In the genomic region with DNA sequence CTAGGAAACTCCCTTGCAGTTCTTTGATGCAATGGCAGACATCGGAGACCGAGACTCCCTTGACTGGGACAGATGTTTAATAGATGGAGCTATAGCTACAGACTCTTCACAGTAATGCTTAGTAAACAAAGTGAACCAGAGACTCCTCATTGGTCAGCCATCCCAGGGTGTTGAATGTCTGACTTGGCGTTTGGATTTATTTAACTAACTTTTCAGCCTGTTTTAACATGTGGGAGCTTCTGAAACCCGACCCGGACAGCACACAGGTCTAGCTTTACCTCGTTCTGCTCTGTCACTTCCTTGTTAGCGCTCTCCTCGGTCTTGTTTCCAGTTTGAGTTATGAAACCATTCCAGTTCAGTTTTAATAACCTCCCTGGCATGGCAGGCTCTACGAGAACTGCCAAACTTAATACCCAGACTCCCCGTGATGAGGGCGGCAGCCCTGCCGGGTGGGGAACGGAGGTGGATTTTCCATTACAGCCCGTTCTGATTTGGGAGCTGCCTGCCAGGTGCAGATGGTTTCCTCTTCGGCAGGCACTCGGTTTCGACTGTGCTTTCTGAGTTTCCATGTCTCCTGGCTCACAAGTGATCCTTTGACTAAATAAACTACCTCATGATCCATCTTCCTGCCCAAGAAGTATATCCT, we compare ENCODE assay signal across 12 mouse cellular contexts.
DNase-seq lines count a peak whose midpoint lies in the region; TF ChIP-seq lines count a peak whose summit lies in the region.
"Had no signal": no experiment of that assay in that cellular context is flagged by ENCODE, and none has a peak within 500 bp of the region (broad histone marks: within the 10 kb centered on the region; RNA-seq: fewer than 3 reads in every experiment).

No protein-coding gene starts in this region.

- H3K4me1 ChIP-seq in CH12.LX (ENCODE audit: control insufficient read depth in 1 of 2, insufficient read depth in 2 of 2): peaks cover 0 to 12% of the 10 kb centered on the region in 2 experiments; a peak in 2 of 4 replicates
- H3K4me1 ChIP-seq: heart, embryonic 13.5 days had no signal

- no peak for TF ChIP-seq POLR2A in CH12.LX (IDR thresholded peaks at IDR 0.05; ENCODE audit: low read depth, low read length)

- intact Hi-C loops in gastrocnemius, adult 2 months (cut with DNase I): loop anchor here (5.0 kb wide), 1 partner anchor 43 kb away; no protein-coding TSS in a partner anchor

- no peak for TF ChIP-seq RAD21 in CH12.LX (IDR thresholded peaks at IDR 0.05; ENCODE audit: low read depth, low read length)

- peak; percentile 4 for DNase-seq in kidney, adult 18-20 months
- no peak for DNase-seq in kidney, postnatal 10 days
- DNase-seq in CH12.LX (ENCODE audit: extremely low read depth): peak; percentile 26
- DNase-seq in gastrocnemius, adult 2 months: peak; percentile 74
- peak; percentile 4 for DNase-seq in kidney, postnatal 14 days
- no peak for DNase-seq in cerebellum, adult 11 months
- no peak for DNase-seq in frontal cortex, postnatal 25 days (ENCODE audit: low spot score in 2 of 2)
- DNase-seq in frontal cortex, postnatal 36 days (ENCODE audit: low spot score in 2 of 2): no peak
- DNase-seq: B cell, adult 2 months; lung, adult 18-20 months; thymus, adult 18-20 months had no signal

- H3K79me2 ChIP-seq in CH12.LX (replicated peaks; ENCODE audit: control insufficient read depth, extremely low read depth, insufficient read depth, poor library complexity, severe bottlenecking): no peaks in the 10 kb centered on the region

- H3K36me3 ChIP-seq in CH12.LX (replicated peaks in 1 of 2; ENCODE audit: control insufficient read depth in 1 of 2, insufficient read depth in 1 of 2, low read length in 1 of 2): no peaks in the 10 kb centered on the region
- H3K36me3 ChIP-seq: heart, embryonic 13.5 days had no signal

- H3K4me3 ChIP-seq in CH12.LX (replicated peaks in 1 of 3; ENCODE audit: low read depth in 2 of 3, low read length in 2 of 3, poor library complexity in 1 of 3): peak overlapping the region in 1 of 3 experiments; percentile 4
- H3K4me3 ChIP-seq in gastrocnemius, adult 2 months: peak overlapping the region; percentile 53
- H3K4me3 ChIP-seq: heart, embryonic 13.5 days had no signal

- in situ Hi-C loops in CH12.LX (cut with MboI; ENCODE audit: low pct_ligation_motif_present, low pct_unique_long_range_greater_than_20kb, low sequenced_read_pairs): no loop called here

- H3K27ac ChIP-seq in CH12.LX (ENCODE audit: insufficient read depth, low read depth): no peak overlapping the region
- peak overlapping the region; percentile 54 for H3K27ac ChIP-seq in gastrocnemius, adult 2 months
- H3K27ac ChIP-seq: heart, embryonic 13.5 days had no signal

- dilution Hi-C loops in CH12.LX (cut with MboI; ENCODE audit: extremely low pct_ligation_motif_present, extremely low pct_unique_long_range_greater_than_20kb, low sequenced_read_pairs): no loop called here

- TF ChIP-seq CTCF in CH12.LX (conservative IDR thresholded peaks at IDR 0.05 in 1 of 2, IDR thresholded peaks at IDR 0.05 in 1 of 2; ENCODE audit: low read depth in 2 of 2, low read length in 2 of 2): no peak
- TF ChIP-seq CTCF in gastrocnemius, adult 2 months (IDR thresholded peaks at IDR 0.05): no peak

- TF ChIP-seq EP300 in CH12.LX (IDR thresholded peaks at IDR 0.05; ENCODE audit: low read length): no peak

- peak overlapping the region; percentile 2; the same call in 1 of the 2 replicates for H3K9ac ChIP-seq in CH12.LX (ENCODE audit: insufficient read depth, low read depth)
- H3K9ac ChIP-seq: heart, embryonic 13.5 days had no signal

- peak overlapping the region; percentile 60 for H3K4me2 ChIP-seq in CH12.LX (ENCODE audit: insufficient read depth, low read depth, poor library complexity, severe bottlenecking)
- H3K4me2 ChIP-seq: heart, embryonic 13.5 days had no signal

- H3K9me3 ChIP-seq in CH12.LX (replicated peaks; ENCODE audit: low read length): no peaks in the 10 kb centered on the region
- H3K9me3 ChIP-seq: heart, embryonic 13.5 days had no signal

- H3K27me3 ChIP-seq in CH12.LX (replicated peaks): peaks cover 2% of the 10 kb centered on the region
- H3K27me3 ChIP-seq: heart, embryonic 13.5 days had no signal

TF ChIP-seq in CH12.LX, 34 proteins besides CTCF, POLR2A, EP300 and RAD21:
- no peak for TF ChIP-seq POLR2AphosphoS2 (IDR thresholded peaks at IDR 0.05; ENCODE audit: low read depth, low read length)
- 0 out of 2 replicates have a peak, but pooled peaks have one; percentile 6 for TF ChIP-seq BHLHE40 (IDR thresholded peaks at IDR 0.05; ENCODE audit: low read depth, low read length)
- TF ChIP-seq ELF1 (IDR thresholded peaks at IDR 0.05; ENCODE audit: low read depth, low read length): 0 out of 2 replicates have a peak, but pooled peaks have one; percentile 13

Comparison
In these comparisons a context has a peak if more than half of its experiments do, and no peak if none do; other contexts are left out.
1. DNase-seq: peak in kidney, adult 18-20 months (single experiment), CH12.LX (single experiment), gastrocnemius, adult 2 months (single experiment) and kidney, postnatal 14 days (single experiment); none in kidney, postnatal 10 days (single experiment), cerebellum, adult 11 months (single experiment), frontal cortex, postnatal 25 days (0 of 2) and frontal cortex, postnatal 36 days (0 of 2).